Mouse (Mus musculus) retina, postnatal 1 day (tissue): ENCODE data around the gene Apom.

ENCODE experiments used
- DNase-seq: peaks from one replicate; pipeline ENCODE4 v3.0.0-alpha.2; 2012

Apom gene

DNA sequence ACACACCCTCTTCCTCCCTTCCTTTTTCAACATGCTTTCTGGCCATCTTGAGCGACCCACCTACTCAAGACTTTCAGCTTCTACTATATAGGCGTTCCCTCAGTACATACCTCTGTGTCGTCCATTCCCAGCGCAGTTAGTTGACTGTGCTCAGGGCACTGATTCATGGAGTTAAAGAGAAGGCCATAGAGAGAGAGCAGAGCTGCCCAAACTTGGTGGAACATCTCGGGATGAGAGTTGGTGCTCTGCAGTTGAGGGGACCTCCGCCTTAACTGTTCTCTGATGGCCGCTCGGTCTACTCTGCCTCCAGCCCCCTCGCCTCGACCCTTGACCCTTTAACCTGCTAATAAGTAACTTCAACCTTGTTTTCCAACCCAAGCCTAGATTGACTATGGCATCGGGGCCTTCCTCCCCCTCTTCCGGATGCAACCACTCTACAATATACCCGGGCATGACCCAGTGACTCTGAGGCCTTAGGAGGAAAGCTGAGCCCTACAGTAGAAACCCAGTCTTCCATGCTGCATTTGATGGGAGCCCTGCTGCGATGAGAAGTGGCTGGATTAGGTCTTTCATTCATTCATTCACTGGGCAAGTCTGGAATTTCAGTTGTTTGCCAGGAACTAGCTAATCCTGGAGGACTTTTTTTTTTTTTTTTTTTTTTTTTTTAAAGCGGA lies at the start of gene Apom:
TSS of gene Apom (minus strand) at position 551 of the 674 bp plus-strand sequence.
- DNase-seq, result no peak

DNA sequence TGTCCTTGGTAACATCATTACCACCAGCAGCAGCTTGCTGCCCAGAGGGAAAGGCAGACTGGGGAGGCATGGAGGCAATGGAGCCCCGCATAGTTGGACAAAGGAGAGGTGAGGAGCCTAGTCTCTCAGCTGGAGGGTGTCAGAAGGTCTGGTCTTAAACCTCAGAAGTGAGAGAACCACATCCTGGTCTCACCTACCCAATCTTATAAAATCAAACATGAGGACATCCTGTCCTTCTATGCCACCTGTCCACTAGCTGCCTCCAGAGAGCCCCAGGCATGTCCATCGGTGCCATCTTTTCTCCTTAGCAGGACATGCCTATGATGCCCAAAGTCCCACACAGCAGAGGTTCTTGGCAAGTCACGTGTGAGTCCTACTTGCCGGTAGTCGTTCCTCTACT lies 48.2 kb upstream of the Apom start:
- no peak for DNase-seq

DNA sequence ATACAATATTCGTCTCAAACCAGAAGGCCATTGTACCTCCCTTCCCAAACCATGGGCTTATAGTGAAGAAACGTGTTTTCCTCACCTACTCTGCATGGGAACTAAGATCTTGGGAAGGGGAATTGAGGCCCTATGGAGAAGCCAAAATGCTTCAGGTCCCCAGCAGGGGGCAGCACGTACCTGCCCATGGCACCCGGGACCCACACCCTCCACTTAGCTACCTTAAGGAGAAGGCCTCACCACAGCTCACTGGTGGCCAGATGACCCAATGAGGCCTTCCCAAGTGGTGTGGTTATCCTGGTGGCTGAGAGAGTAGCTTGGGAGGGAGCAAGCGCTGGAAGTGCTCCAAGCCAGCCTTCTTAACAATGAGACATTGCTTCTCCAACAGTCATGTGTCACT lies 46.7 kb upstream of the Apom start:
- peak; percentile 81 for DNase-seq

DNA sequence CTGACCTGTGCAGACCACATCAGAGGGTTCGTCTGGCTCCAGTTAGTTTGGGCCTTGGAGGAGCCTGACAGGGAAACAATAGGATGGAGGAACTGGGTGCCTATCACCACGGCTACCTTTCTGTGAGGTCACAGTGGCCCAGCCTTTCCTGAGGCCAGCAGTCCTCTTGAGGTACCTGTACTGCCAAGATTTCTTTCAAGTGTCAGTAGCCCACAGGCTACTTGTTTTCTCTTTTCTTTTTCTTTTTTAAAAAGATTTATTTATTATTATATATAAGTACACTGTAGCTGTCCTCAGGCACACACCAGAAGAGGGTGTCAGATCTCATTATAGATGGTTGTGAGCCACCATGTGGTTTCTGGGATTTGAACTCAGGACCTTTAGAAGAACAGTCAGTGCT lies 44.1 kb upstream of the Apom start, which contains the start of gene Aif1:
TSS of gene Aif1 (minus strand) at position 101 of the 400 bp plus-strand sequence.
- no peak for DNase-seq

DNA sequence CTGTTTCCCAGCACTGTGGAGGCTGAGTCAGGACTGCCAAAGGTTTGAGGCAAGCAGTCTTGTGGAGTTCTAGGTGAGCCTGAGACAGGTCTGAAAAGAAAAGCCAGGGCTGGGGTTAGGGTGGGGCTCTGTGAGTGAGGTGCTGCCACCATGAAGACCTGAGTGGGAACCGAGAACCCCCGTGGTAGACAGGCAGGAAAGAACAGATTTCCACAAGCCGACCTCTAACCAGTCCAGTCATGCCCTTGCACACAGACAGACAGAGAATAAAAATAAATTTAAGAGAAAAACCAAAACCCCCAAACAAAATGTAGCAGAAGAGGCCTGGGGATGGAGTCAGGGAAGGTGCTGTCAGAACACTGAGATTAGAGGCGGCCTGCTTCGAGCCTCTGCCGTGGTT lies 43.5 kb upstream of the Apom start:
- DNase-seq, result no peak

DNA sequence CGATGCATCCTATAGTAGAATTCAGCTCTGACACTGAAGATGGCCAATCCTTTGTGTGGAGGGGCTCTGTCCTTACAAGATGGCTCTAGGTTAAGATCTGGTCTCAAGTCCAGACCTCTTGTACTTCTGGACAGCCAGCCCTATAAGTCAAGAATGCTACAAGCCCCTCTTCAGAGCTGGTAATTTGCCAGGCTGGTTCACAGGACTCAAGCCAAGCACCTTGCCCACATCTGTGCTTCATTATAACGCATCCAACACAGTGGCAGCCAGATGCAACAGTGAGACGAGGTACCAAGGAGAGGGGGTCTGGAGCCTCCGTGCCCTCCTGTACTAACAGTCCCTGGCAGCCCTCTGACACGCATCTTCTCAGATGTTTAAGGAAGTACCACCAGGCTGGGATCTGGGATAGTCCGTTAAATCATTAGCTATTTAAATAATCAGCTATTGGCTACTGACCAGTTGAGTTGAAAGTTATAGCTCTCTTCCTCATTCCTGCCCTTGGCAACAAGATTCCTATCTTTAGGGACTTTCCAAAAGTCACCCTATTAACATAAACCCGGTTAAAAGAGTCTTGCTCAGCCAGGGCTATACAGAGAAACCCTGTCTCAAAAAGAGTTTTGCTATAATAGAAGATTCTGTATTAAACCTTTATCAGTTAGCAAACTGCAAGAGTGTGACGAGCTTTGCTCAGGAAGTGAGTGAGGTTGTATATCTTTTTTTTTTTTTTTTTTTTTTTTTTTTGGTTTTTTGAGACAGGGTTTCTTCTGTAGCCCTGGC lies 42.5 kb upstream of the Apom start:
- DNase-seq, result no peak

DNA sequence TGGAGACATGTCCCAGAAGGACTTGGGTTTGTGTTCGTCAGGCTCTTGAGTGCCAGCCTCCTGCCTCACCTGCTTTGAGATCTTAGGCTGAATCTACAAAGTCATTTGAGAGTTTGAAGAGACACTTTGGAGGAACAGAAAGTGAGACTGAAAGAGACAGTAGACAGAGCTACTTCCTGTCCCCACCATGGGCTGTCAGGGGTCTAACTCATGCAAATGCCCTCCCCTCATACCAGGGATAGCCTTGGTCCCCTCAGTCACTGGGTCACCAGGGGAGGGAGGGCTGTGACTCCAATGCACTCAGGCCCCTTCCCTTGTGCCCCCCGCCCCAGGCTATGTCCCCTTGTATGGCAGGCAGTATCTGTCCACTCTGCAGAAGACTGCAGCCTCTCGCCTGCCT lies 41.5 kb upstream of the Apom start:
- DNase-seq, result no peak

DNA sequence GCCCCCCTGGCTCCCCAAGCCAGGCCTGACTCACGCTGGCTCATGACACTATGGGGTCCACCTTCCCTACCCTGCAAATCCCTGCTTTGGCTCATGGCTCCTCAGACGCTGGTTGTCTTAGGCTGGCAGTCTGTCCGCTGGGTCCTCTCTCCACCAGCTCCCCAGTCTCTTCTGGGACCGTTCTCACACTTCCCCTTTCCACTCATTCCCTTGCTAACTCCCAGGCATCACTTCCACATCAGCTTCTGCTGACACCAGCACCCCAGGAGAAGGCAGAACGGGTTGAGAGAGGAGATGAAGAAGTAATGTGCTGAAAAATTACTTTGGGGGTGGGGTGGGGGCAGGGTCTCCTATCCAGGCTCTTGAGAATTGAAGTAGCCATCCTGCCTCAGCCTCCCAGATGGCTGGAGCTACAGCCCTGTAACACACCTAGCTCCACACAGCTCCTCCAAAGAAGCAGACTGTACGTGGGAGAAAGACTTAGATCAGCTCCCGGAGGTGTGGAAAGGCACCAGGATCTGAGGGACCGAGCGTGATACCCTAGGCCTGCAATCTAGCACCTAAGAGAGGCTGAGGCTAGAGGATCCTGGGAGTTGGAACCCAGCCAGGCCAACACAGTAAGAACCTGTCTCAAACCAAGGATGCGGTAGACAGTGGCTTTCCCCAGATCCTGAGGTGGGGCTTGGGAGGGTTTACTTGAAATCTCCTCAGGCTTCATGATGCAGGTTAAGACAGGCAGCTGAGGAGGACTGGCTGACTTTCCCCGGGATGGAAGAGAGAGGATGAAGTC lies 40.8 kb upstream of the Apom start:
- DNase-seq, result no peak

DNA sequence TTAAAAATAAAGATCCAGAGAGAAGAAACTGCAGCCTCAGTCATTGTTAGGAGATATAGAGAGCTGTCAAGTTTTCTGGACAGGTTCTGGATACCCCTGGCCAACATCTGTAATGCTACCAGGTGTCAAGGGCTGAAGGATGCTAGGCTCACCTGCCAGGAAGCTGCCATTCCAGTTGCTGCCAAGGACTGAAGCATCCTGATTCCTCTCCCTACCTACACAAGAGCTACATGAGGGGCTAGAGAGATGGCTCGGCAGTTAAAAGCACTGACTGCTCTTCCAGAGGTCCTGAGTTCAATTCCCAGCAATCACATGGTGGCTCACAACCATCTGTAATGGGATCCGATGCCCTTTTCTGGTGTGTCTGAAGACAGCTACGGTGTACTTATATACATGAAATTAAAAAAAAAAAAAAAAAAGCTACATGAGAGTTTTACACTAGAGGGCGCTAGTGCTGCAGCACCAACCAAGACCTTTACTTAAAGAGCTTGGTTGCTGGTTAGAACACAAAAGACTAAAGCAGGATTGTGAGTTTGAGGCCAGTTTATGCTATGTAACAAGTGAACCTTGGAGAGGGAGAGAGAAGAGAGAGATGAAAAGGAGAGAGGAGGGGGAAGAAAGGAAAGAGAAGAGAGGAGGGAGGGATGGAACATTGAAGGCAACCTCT lies 36.8 kb upstream of the Apom start:
- DNase-seq, result peak; percentile 87

DNA sequence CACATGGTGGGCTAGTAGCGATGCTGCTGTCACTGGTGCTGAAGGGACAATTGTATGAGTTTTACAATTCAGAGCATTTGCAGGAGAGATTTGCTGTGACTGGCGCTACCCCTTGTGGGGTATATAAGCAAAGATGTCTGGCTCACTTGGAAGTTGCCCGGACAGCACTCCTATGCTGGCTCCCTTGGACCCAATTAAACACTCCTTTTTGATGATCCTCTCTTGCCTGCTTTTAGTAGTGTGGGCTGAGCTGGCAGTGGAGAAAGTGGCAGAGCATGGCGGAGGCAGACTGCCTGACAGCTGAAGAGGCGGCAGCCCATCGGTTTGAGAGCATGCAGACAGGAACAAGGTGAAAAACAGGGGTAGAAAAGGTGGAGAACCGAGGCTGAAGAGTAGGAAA lies 35.9 kb upstream of the Apom start:
- DNase-seq, result no peak

DNA sequence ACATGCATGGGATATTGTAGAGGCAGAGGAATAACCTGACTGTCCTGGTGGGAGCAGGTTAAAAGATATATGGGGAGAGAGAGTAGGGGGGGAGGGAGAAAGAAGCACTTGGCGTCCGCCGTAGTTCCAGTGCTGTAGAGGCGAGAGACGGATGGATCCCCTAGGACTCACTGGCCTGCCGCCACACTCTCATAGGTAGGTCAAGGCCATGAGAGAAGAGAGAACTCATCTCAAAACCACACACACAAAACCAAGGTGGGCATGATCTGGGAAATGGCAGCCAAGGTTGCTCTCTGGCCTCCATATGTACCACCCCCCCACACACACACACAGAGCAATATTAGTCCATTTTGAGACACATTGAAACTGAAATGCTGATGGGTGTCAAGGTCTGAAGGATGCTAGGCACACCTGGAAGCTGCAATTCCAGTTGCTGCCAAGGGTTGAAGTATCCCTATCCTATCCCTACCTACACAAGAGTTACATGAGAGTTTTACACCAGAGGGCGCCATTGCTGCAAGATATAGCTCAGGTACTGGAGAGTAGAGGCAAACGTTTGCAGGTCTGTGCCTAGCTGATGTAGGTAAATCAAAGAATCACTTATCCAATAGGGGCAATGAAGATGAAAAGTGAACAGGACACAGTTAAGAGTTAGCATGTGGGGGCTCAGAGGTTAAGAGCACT lies 34.6 kb upstream of the Apom start:
- peak; percentile 82 for DNase-seq

DNA sequence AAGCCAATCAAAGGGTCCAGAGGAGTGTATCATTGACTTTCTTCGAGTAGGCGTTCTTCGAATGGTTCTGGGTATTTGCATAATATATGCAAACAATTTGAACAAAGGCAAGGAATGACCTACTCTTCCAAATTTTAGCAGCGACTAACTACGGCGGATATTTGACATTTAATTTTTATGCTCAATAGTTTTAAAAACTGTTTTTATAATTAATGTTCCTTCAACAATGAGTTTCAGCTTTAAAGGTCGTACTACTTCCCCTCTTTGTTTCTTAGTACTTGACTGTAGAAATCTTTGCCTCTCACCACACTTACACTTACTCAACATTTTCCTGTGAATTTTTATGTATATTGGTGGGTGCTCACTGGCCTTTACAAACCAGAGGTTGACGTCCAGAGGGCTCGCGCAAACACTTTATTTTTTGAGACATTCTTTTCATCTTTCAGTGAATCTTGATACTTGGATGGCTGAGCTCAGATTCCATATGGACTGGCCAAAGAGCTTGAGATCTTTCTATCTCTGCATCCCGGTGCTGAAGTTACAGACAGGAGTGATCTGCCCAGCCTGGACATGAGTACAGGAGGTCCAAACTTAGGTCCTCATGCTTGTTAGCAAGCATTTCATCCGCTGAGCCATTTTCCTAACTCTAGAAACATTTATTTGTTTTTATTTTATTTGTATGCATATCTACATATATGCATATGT lies 33.8 kb upstream of the Apom start:
- no peak for DNase-seq

DNA sequence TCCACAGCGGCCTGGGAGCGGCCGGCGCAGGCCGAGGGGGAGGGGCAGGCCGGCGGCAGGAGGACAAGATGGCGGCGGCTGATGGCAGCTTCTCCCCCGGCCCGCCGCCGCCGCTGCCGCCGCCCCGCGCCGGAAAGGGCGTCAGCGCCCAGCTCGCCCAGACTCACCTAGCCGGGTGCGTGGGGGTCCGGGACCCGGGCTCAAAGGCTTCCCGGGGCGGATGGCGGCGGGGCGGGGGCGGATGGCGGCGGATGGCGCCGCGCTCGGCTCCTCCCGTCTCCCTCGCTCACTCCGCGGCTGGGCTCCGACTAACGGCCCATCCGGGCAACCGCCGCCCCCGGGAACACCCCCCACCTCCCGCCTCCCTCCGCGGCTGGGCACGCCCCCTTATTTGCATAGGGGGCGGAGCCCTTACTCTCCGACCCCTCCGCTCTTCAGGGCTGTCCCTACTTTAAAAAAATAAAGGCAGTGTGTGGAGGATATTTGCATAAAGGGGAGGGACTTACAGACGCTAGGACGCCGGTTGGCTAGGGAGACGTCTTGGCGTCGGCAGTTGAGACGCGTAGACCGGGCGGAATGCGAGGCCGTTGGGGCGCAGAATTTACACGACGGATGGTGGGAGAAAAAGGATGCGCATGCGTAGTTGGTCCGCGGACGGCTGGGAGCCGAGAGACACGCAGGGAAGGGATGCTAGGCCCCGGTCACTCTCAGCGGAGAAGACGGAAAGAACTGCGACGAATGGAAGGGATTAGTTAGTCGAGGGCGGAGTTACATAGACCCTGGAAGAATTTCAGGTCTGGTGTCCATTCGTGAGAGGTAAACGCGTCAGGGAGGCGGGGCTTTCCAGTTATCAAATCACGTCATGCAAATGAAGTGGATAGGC lies 33.0 kb upstream of the Apom start, which contains the start of gene Prrc2a:
TSS of gene Prrc2a (minus strand) at position 330 of the 883 bp plus-strand sequence.
- peak; percentile 100 for DNase-seq

DNA sequence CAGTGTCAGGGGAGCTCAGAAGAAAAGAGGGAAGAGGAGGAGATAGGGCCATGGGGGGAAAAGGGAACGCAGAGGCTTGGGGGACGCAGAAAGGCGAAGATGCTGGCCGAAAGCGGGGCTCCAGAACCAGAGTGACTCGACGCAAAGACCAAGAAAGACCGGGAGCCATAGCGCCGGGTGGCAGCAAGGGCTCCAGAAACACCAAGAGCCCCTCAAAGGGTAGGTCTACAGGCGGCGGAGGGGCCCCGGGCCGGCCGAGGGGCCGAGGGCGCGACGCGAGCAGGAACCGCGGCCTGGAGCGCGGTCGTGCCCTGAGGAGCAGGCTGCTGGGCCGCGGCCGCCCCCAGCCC lies 32.3 kb upstream of the Apom start:
- no peak for DNase-seq

DNA sequence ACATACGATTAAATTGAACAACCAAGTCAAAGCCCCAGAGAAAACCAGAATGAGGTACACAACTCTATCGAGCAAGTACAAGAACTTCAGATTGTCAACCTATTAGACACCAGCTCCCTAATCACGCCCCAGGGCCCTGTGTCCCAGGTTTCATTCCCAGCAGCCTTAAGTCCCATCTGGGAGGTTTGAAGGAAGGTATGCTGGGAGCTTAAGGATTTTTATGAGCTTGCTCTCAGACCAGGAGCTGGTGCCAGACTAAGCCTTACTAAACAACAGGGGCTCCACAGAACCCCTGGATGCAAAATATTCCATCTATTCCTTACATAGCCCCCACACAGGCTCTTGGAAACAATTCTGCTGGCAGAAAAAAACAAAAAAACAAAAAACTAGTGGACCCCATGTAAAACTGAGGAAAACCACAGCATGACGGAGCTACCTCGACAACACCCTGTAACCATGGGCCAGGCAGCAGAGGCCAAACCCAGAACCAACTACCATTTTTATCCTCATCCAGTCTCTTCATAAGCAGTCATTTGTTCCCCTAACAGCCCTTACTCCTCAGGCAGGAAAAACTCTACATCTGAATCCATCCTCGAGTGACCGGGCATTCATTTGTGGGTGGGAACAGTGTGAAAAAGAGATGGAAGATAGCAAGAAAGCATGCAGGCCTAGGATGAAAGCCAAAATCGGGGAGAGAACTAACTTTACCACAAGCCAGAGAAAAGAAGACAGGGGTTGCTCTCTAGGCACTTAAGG lies 31.7 kb upstream of the Apom start:
- DNase-seq, result no peak

DNA sequence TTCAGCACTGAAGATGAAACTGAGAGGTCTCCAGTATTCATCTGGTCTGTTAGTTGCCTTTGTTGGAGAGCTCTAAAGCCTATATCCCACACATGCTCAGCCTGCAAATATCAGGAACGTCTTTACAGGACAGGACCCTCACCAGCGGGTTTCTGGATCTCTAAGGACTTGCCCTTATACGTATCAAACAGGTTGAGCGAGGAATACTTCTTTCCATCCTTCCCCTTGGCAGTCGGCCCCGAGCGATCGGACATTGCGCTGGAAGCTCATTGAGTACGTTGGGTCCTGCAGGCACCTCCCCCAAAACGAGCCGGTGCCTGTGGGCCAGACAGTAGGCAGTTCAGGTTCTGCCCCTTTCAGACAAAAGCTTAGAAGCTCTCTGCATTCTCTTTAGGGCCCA lies 30.9 kb upstream of the Apom start:
- DNase-seq, result no peak

DNA sequence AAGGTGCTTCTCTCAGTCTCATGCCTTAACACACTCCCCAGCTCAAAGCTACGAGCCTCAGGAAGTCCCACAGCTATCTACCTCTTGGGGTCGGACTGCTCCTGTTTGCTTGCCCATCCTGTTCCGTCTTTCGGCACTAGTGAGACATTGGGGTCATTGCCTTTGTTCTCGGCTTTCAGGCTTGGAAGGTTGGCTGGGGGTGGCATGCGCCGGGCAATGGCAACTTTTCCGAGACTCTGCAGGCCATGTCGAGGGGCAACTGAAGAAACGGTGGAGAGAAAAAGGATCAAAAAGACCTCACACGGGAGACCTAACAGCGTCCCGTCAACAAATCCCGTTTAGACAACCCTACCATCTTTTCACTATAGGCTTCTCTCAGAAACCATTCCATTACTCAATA lies 30.3 kb upstream of the Apom start:
- DNase-seq, result no peak

DNA sequence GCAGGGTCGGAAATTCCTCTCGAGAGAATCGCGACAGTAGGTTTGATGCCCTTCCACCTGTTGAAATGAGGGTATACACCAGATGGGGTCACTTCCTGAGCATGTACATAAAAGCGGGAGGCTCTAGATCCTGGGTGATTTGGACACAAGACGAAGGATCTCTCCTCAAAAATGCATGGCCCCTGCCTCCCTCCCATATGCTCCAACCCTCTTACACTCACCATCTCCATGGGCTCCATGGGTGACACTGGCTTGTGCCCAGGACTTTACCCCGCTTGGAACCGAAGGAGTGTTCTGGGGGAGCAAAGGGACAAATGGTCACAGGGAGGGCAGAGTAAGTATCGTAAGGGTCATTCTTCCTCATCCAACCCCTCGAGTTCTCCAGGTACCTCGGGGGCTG lies 29.6 kb upstream of the Apom start:
- no peak for DNase-seq

DNA sequence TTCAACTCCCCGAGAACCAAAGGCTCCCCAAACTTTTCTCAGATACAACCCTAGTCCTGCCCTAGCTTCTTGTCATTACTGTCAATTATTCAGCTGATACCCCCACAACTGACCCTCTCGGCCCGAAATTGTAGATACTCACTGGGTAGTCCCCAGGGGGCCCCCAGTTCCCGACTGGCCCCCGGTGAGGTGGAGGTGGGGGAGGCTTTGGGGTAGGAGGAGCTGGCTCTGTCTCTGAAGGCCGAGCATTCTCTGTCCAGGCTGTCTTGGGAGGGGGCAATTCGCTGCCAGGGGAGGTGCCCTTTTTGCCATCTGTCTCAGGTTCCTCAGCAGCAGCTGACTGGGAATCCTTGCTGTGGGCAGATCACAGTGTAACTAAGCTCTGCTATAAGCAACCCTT lies 27.8 kb upstream of the Apom start:
- DNase-seq, result no peak
